Mouse (Mus musculus): Measurements from ENCODE around the gene Tppp2.

Tppp2 gene

GRCm38 (mm10) chr14:51918125-51918524 lies at the start of gene Tppp2:
Gene Tppp2 (plus strand): TSS chr14:51918425.
- no peak for DNase-seq

GRCm38 (mm10) chr14:51870756-51871155 lies 47.5 kb upstream of the Tppp2 start:
- DNase-seq = no peak

- DNase-seq = no peak
Measured at GRCm38 (mm10) chr14:51871741-51872140, 46.5 kb upstream of the Tppp2 start.

- DNase-seq = no peak
Measured at GRCm38 (mm10) chr14:51877517-51877916, 40.7 kb upstream of the Tppp2 start.

GRCm38 (mm10) chr14:51883527-51884030 lies 34.6 kb upstream of the Tppp2 start:
- DNase-seq = peak; percentile 49 to 69

- DNase-seq = no peak
Measured at GRCm38 (mm10) chr14:51884031-51884544, 34.1 kb upstream of the Tppp2 start.

- peak; percentile 88 to 95 for DNase-seq
Measured at GRCm38 (mm10) chr14:51884598-51885331, 33.5 kb upstream of the Tppp2 start, which contains the start of gene Mettl17. Gene Mettl17 (plus strand): TSS chr14:51884842.

- DNase-seq = no peak
Measured at GRCm38 (mm10) chr14:51886051-51886450, 32.2 kb upstream of the Tppp2 start.

GRCm38 (mm10) chr14:51889833-51890232 lies 28.4 kb upstream of the Tppp2 start:
- no peak for DNase-seq

GRCm38 (mm10) chr14:51892191-51892939 lies 25.9 kb upstream of the Tppp2 start, which contains the start of gene Slc39a2:
Gene Slc39a2 (plus strand): TSS chr14:51892889.
- no peak for DNase-seq

- no peak for DNase-seq
Measured at GRCm38 (mm10) chr14:51893094-51893794, 25.0 kb upstream of the Tppp2 start.

GRCm38 (mm10) chr14:51893809-51894208 lies 24.4 kb upstream of the Tppp2 start:
- DNase-seq = no peak

GRCm38 (mm10) chr14:51895071-51895470 lies 23.2 kb upstream of the Tppp2 start:
- DNase-seq = no peak

- DNase-seq = peak in 1 of 2 experiments; percentile 60
Measured at GRCm38 (mm10) chr14:51896019-51896418, 22.2 kb upstream of the Tppp2 start.

- DNase-seq = peak in 1 of 2 experiments; percentile 33
Measured at GRCm38 (mm10) chr14:51896539-51897170, 21.6 kb upstream of the Tppp2 start.

- no peak for DNase-seq
Measured at GRCm38 (mm10) chr14:51899351-51899750, 18.9 kb upstream of the Tppp2 start.

GRCm38 (mm10) chr14:51902806-51903710 lies 15.2 kb upstream of the Tppp2 start:
- peak; percentile 85 to 92 for DNase-seq

GRCm38 (mm10) chr14:51903782-51904181 lies 14.4 kb upstream of the Tppp2 start:
- DNase-seq = no peak

GRCm38 (mm10) chr14:51904706-51905105 lies 13.5 kb upstream of the Tppp2 start:
- DNase-seq = no peak

- no peak for DNase-seq
Measured at GRCm38 (mm10) chr14:51906102-51906501, 12.1 kb upstream of the Tppp2 start.

GRCm38 (mm10) chr14:51911301-51911700 lies 6.9 kb upstream of the Tppp2 start:
- DNase-seq = no peak
